Mouse (Mus musculus) C2C12 (cell line): ENCODE measurements around the gene Hebp1.

ENCODE experiments used
- CTCF ChIP-seq: IDR thresholded peaks from one replicate; pipeline ENCODE4 v1.5.1; 2011; ENCODE audit not compliant: control insufficient read depth, insufficient read depth, insufficient read length
- MAX ChIP-seq: IDR thresholded peaks from one replicate; pipeline ENCODE4 v1.6.1; 2011; ENCODE audit warnings: mild to moderate bottlenecking, control low read depth
- MYOD1 ChIP-seq: IDR thresholded peaks from one replicate; pipeline ENCODE4 v1.6.1; 2011; ENCODE audit warnings: low read depth; ENCODE audit not compliant: control insufficient read depth, insufficient read length

GRCm38 (mm10) chr6:135223786-135224416 lies 26.1 kb upstream of the Hebp1 start:
- TF ChIP-seq CTCF = no peak
- no peak for TF ChIP-seq MAX
- TF ChIP-seq MYOD1 = no peak
